Mouse (Mus musculus) frontal cortex, postnatal 10 days (tissue): ENCODE measurements around the gene Ankib1.
"Not testable (repeated sequence)": the region's sequence is repeated elsewhere in the genome, so short reads cannot be mapped to it uniquely, and the experiment has no call there.

ENCODE experiments used
- DNase-seq, 2 experiments: peaks; one replicate each; pipeline ENCODE4 v3.0.0; 2022; ENCODE audit warnings: low spot score in 2 of 2, mixed read lengths in 1 of 2

Gene Ankib1

DNA sequence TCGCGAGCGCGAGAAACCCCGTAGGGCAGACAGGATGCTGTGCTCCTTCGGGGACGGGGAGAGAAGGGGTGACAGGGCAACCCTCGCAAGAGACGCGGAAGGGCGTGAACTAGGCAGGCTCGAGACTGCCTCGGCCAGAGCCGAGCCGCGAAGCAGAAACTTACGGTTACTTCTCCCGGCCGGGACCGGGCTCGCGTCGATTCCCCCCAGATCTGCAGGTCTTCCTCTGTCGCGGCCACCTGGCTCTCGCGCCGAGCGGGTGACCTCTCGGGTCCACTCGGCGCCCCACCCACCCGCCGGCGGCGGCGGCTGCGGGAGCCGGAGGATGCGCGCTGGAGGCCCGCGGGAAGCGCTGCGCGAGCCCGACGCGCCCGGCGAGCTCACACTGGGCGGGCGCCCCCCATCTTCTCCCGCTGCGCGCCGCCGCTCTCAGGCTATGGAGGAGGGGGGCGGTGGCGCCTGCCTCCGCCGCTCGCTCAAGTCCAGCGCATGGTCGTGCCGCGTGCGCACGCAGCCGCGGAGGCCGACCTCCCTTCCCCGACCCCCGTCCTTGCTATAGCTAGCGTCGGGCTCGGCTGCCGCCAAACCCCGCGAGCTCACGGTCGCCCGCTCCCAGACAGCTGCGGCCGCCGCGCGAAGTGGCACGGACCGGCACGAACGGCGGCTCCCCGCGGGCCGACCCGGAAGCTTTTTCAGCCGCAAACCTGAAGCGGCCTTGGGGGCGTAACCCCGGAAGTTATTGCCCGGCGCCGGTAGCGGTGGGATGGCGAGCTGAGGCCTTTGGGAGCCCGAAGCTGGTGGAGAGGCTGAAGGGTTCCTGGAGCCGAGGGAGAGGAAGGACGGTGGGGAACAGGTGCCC lies at the start of gene Ankib1, which contains the start of gene Krit1:
TSS of gene Ankib1 (minus strand) at position 493 of the 859 bp plus-strand sequence.
TSS of gene Krit1 (plus strand) at position 752 of the 859 bp plus-strand sequence.
- peak; percentile 83 to 90 for DNase-seq

DNA sequence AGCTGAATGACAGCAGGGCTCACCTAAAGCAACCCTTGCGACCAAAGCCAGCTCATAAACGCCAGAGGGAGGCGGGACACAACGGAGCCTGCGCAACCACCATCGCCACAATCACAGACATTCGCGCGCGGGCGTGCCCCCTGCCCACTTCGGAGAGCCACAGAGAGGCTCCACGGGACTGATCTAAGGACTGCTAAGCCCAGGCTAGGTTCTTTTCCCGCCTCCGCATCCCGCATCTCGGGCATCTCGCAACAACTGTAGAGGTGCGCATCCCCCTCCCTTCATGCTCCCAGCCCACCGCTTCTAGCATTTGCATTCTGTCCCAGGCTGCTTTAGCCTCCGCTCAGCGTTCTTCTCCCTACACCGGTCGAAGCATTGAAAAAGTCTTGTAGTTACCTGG lies 42.3 kb upstream of the Ankib1 start, which contains the start of gene Lrrd1:
TSS of gene Lrrd1 (plus strand) at position 148 of the 400 bp plus-strand sequence.
- DNase-seq = no peak

DNA sequence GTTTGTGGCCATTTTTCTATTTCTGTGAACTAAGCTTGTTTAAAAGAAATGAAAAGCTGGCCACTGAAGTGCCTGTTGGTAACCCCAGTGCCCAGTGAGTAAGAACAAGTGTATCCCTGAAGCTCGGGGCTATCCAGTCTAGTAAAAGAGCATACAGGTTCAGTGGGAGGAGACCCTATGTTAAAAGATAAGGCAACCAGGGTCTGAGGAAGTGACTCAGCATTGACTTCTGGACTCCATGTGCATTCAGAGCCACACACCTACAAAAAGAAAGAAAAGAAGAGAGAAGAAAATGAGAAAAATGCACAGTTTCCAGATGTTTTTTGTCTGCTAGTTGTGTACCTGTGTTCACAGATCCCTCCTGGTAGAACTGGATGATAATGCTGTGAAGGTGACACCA lies 31.4 kb upstream of the Ankib1 start:
- DNase-seq = no peak

DNA sequence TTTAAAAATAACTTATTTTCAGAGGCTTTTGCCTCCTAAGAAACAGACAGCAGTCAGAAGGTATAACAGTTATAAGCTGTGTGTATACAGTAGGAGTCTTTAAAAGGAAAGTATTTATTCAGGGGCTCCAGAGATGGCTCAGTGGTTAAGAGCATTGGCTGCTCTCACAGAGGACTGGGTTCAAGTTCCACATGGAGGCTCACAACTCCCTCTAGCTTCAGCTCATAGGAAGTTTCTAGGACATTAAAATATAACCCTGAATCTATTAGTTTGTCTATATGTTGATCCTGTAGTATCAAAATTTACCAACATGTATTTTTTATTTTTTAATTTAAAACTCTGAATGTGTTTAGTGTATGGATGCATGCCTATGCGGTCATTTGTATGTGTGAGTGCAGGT lies 5.7 kb upstream of the Ankib1 start:
- no peak for DNase-seq

DNA sequence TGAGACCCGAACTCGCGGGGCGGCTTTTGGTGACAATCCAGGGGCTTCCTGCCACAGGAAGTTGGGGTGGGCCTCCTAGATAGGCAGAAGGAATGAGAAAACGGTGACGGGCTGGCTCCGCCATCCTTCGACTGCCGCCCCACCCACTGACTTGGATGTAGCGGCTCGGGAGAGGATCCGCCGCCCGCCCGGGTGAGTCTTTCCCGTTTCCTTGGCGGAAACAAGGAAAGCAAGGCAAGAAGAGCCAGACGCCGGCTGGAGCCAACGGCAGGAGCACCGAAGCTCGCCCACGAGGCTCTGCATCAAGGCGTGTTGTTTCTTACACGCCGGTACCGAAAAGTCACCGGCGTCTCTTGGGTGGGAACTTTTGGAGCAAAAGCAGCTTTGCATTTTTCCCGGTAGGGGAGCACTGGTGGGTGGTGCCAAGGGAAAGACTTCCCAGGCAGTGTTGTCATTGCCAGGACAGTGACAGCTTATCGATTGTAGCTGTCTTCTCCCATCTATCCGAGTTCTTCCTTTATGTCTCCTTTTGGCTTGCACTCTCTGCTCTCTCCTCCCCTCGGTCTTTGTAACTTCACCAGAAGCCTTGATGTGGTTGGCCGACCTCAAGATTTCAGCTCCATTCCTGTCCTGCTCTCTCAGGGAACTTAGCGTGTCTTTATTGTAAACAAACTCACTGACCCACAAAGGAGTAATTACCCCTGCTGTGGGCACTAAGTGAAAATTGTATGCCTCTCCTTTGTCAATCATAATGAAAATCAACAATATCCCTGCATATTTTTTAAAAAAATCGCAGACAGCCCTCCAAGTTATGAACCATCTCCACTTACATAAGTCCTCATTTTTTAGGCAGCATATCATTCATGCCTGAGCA lies 804 bp upstream of the Ankib1 start:
- DNase-seq = no peak

DNA sequence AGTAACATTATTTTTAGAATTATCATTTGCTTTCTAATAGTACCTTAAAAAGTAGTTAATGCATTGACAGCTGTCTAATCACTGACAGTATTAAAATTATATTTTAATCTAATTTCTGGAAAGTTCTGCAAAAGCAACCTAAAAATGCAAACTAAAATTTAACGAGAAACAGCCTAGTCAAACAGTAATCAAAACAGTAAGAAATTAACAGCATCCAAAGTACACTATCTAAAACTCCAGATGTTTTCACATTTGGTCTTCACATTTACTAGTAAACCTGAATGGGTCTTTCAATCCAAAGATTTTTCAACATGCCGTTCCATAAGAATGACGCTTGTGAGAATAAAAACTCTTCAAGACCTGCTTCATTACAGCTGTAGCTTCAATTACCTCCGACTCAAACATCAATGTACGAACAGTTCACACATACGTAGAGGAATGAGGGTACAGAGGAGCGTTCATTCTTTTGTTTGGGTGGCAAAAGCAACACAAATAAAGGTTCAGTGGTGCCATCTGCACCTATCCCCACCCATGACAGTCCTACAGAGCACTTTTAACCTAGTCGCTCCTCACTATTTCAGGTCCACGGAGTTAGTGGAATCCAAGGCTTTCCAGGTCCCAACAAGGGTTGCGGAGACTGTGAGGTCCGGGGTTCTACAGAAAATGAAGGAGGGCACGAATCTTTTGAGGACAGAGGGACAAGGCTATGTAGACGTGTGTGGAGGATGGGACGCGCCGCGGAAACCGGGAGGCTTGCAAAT lies 873 bp downstream of the Ankib1 start:
- DNase-seq = peak in 1 of 2 experiments; percentile 17

DNA sequence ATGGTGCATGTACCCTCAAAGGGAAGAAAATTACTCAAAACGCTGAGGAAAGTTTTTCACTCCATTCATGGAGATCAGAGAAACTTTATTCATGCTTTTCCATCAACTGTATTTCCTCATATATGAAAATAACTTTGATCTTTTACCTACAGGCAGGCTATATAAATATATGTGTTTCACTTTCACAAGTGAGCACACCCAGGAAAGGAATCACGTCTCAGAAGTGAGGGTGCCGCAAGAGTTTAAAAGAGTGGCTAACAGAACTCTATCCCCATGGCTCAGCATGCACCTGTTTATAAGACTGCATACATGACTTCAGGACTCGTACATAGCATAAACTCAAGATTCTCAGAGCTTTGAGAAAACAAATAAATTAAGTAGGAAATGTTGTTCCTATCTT lies 1.8 kb downstream of the Ankib1 start:
- no peak for DNase-seq

DNA sequence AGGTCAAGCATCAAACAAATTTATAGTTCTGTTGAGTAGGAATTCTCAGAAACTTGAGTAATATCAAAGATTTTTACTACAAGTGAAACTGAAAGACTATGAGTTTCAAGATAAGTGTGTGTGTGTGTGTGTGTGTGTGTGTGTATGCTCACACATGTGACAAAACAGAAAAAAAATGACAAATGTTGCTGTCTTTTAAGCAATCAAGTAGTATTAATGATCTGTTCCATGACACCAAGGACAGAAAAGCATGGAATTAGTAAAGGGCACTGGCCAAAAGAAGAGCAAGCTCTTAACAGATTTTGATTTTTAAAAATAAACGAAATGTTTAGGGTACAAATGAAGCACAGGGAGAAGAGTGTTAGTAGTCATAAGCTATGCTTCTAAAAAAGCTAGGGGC lies 2.7 kb downstream of the Ankib1 start:
- no peak for DNase-seq

DNA sequence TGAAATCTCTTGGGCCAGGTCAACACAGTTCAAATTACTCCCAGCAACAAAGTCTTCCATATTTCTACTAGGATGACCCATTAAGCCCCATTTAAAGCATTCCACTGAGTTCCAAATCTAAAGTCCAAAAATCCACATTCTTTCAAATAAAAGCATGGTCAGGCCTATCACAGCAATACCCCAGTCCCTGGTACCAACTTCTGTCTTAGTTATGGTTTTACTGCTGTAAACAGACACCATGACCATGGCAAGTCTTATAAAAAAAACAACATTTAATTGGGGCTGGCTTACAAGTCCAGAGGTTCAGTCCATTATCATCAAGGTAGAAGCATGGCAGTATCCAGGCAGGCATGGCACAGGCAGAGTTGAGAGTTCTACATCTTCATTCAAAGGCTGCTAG lies 4.1 kb downstream of the Ankib1 start:
- not testable (repeated sequence) for DNase-seq

DNA sequence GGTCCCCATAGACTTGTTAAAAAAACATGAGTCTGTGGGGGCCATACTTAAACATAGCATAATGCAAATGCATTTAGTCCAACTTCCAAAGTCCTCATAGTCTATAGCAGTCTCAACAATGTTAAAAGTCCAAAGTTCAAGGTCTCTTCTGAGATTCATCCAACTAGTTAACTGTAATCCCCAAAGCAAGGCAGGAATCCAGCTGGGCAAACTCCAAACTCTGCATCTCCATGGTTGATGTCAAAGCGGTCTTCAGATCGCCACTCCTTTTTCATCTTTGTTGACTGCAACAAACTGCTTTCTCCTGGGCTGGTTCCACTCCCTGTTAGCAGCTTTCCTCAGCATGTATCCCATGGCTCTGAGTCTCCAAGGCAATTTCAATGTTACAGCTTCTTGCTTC lies 5.6 kb downstream of the Ankib1 start:
- DNase-seq = not testable (repeated sequence)

DNA sequence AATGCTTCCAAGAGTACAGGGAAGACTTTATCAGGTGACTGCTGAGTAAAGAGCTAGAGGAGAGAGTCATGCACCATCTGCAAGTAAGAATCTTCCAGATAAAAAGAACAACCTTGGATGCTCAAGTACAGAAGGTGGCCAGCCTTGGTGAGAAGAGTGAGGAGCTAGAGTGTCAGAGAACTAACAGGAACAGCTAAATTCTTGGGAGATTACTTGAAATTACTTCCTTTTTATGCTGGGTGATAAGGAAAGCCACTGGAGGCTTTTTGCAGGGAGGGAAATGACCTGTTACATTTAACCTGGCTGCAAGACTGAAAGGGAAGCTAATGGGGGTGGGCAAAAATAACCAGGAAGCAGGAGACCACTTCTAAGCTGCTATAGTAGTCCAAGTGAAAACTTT lies 11.7 kb downstream of the Ankib1 start:
- no peak for DNase-seq

DNA sequence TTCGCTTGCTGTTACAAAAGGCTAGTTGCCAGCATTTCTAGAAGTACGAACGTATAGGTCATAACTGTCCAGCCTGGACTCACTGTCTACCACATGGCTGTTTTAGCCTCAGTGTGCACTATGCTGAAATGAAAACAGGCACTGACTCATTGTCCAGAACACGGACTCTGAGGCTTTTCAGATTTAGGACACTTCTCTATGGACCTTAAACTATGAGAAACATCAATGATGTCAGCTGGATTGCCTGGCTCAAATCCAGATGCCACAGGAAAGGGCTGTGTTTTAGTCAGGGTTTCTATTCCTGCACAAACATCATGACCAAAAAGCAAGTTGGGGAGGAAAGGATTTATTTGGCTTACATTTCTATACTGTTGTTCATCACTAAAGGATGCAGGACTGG lies 15.2 kb downstream of the Ankib1 start:
- no peak for DNase-seq

DNA sequence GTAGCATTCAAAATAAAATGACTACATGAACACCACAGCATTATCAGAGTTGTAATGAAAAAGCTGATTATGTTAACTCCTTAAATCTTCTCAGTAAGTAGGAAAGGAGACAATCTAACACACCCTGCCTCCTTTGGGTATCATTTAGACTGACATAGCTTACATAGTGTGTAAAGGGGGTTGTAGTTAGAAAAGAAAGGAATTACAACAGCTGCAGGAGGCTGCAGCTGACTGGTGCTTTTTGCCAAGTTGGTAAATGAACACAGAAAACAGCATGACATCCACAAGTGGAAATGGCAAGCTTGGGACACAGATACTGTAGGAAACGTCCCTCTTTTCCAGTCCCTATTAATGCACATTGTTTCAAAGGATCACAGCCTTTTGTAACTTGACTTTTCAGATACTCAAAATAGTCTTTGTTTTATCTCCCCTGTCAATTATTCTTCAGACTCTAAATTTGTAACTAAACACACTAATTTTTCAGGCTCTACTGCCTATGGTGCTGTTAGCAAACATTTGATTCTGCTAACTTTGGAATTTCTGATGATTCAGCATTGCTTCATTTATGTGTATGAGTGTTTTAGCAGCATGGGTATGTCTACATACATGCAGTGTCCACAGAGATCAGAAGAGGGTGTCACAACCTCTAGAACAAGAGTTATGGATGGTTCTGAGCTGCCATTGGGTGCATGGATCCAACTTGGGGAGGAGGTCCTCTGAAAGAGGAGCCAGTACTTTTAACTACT lies 17.8 kb downstream of the Ankib1 start:
- DNase-seq = no peak

DNA sequence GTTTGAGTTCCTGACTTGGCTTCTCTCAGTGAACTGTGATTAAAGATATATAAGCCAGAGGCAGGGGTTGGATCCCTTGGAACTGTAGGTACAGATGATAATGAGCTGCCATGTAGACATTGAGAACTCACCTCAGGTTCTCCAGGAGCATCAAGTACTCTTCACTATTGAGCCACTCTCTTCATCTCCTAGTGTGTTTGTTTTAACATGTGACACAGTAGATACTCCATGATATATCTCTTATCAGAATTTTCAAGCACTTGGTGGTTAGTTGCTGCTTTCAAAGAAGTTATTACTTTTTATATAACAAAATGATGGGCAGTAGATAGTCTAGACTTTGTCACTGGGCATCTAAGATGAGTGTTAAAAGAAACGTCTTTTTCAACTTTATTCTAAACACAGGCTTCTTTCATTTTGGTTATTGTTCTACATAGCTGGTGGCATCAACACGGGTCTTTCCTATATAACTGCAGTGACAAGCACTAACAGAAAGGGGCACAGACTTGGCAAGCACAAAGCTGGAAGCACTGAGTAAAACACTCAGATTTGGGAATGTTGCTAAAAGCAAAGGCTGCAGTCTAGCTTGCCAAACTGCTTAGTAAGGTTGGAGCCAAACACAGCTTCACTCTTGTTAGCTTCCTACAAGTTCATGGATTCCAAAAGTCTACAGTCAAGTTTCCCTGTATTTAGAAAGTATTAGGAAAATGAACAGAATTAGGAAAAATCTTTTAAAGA lies 18.6 kb downstream of the Ankib1 start:
- no peak for DNase-seq

DNA sequence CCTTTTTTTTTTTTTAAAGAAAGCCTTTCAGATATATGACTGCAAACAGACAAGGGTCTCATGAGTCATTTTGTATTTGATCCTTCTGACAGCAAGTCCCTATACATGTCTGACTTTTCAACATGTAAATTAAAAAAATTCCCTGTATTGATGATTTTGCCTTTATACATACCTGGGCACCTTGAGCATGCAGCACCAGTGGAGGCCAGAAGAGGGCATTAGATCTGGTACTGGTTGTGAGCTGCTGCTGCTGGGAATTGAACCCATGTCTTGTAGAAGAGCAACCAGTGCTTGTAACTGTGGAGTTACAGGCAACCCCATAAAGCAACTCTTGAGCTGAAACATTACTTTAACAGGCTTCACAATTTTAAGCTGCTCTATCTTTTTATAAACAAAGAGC lies 20.1 kb downstream of the Ankib1 start:
- DNase-seq = no peak

DNA sequence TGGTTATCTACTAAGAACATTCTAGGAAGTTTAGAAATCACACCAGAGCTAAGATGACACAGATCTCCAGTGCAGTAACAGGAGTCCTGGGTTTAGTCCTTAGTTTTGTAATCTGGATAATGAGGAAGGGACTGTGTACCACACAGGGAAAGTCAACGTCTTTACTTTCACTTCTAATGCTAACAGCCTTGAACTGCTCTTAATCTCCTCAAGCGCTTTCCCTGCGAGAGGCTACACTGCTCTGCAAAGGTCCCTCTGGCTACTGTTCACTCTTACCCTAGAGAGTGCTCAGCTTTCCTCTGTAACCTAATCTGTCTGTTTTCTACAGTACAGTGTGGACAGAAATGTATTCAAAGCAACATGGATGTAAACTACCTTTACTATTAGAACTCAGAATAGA lies 30.7 kb downstream of the Ankib1 start:
- DNase-seq = no peak

DNA sequence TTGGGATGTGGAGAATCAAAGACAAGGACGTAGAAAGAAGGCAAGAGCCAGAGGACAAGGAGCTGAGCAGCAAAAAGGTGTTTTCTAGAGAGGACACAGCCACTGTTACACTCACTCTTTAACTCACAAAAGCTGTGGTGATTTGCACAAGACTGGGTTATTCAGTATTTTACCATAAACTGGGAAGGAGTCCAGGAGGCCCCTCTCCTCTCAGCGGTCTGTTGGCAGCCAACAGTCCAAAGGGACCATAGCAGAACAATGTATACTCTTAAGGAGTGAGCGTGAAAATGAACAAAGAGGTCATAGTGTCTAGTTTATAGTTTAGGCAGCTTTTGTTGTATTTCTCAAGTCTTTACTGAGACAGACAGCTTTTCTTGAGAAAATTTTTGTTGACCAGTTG lies 31.2 kb downstream of the Ankib1 start:
- no peak for DNase-seq

DNA sequence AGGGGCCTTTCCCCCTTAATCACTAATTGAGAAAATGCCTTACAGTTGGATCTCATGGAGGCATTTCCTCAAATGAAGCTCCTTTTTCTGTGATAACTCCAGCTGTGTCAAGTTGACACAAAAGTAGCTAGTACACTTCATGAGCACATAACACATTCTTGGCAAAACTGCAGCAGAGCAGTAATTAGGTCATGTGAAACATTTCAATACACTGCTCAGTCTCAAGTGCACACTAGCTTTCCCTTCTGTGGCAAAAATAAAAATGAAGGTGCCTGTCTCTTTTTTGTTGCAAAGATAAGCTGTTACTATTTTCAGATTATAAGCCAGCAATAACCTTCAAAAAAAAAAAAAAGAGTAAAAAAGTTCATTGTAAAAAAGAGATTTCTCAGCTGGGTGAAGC lies 52.2 kb downstream of the Ankib1 start:
- not testable (repeated sequence) for DNase-seq

DNA sequence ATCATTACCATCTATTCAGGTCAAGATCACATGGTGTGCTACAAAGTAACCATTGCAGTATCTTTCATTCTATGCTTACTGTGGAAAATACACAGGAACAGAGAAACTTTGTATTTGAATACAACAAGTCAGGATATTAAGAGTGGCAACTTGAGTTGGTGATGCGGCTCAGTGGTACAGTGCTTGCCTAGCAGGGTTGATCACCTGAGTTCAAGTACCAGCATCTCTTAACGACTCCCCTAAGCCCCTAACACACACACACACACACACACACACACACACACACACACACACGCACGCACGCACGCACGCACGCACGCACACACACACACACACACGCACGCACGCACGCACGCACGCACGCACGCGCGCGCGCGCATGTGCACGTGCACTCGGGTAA lies 69.9 kb downstream of the Ankib1 start:
- not testable (repeated sequence) for DNase-seq

DNA sequence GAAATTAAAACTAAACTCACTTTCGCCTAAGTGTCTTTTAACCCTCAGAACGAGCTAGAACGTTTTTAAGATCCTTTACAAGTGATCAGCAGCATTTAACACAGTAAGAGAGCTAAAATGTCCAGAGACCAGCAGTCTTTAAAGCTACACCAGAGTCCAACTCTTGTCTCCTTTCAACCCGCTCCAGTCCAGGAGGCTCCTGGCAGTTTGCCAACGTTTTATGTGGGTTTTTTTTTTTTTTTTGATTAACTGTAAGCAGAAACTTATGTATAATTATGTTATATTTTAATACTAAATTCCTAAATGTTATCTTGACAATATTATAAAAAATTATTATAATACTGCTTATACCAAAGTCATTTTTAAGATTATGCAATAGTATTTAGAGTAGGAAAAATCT lies 73.9 kb downstream of the Ankib1 start:
- DNase-seq = no peak
